Mouse (Mus musculus) olfactory bulb, adult 2 months (tissue): ENCODE measurements around the gene Pcca.

Experiments used
- CTCF ChIP-seq: fragments of 200-500 bp; IDR thresholded peaks from 2 replicates; pipeline ENCODE4 v1.5.1; 2012; ENCODE audit warnings: low read depth, mild to moderate bottlenecking, low read length, moderate library complexity; ENCODE audit not compliant: insufficient read depth
- POLR2A ChIP-seq: fragments of 200-500 bp; IDR thresholded peaks from 2 replicates; pipeline ENCODE4 v1.6.1; 2012; ENCODE audit warnings: mild to moderate bottlenecking, low read depth, low read length, moderate library complexity; ENCODE audit not compliant: insufficient read depth

- no peak for TF ChIP-seq CTCF
- no peak for TF ChIP-seq POLR2A
Measured at GRCm38 (mm10) chr14:122557353-122557752, 23.2 kb downstream of the Pcca start.
